Mouse (Mus musculus): Measurements from ENCODE around the gene Zbtb42. TPM values are rescaled to one million over a fixed set of nuclear protein-coding genes. Genes with fewer than 3 reads are reported as not detected.
A peak's percentile ranks its signal among the peaks of the same experiment; 100 is the strongest.

The Zbtb42 gene
- total and polyA plus RNA-seq, 3 experiments: 4.4 to 9.5 (median 5.9) TPM

- Histone ChIP-seq H3K9ac (ENCODE audit: low read depth, low read length) (peak overlapping the region; percentile 21), H3K27ac (peak overlapping the region; percentile 74), H3K79me2 (replicated peaks; ENCODE audit: control insufficient read depth, insufficient read depth, low read length) (peaks cover 28% of the 10 kb centered on the region), H3K4me3 (no peak overlapping the region; the same call in 1 of the 2 replicates), H3K27me3 (ENCODE audit: control insufficient read depth, insufficient read depth, low read length) (no peaks in the 10 kb centered on the region), H3K36me3 (ENCODE audit: control insufficient read depth, insufficient read depth, low read length) (peaks cover 10% of the 10 kb centered on the region), H3K4me1 (ENCODE audit: control insufficient read depth, insufficient read depth, low read length) (peaks cover 58% of the 10 kb centered on the region)
- TF ChIP-seq CTCF (IDR thresholded peaks at IDR 0.05) (no peak), EP300 (IDR thresholded peaks at IDR 0.05; ENCODE audit: insufficient read depth, low read depth, low read length) (peak; percentile 84), POLR2A (IDR thresholded peaks at IDR 0.05; ENCODE audit: insufficient read depth, low read depth, low read length) (no peak)
- intact Hi-C loops (cut with DNase I): no loop called here
- 19% methylated on average over 10 of the region's 10 CpGs for WGBS
- peak; percentile 71 to 81 for DNase-seq
These were observed 10.9 kb upstream of the Zbtb42 start for GRCm38 (mm10) chr12:112667619-112668297.

GRCm38 (mm10) chr12:112670718-112671393 lies 7.8 kb upstream of the Zbtb42 start:
- peak; percentile 75 to 85 for DNase-seq
- peaks cover 10% of the 10 kb centered on the region for H3K36me3 ChIP-seq (ENCODE audit: control insufficient read depth, insufficient read depth, low read length)
- peaks cover 58% of the 10 kb centered on the region for H3K4me1 ChIP-seq (ENCODE audit: control insufficient read depth, insufficient read depth, low read length)
- 10% methylated on average over 9 of the region's 9 CpGs for WGBS
- H3K27me3 ChIP-seq (ENCODE audit: control insufficient read depth, insufficient read depth, low read length): no peaks in the 10 kb centered on the region
- TF ChIP-seq EP300 (IDR thresholded peaks at IDR 0.05; ENCODE audit: insufficient read depth, low read depth, low read length): peak; percentile 73
- no peak for TF ChIP-seq CTCF (IDR thresholded peaks at IDR 0.05)
- H3K4me3 ChIP-seq: 0 out of 2 replicates have a peak overlapping the region, but pooled peaks have one; percentile 5
- H3K9ac ChIP-seq (ENCODE audit: low read depth, low read length): peak overlapping the region; percentile 25
- intact Hi-C loops (cut with DNase I): no loop called here
- H3K27ac ChIP-seq: peak overlapping the region; percentile 96
- peaks cover 16% of the 10 kb centered on the region for H3K79me2 ChIP-seq (replicated peaks; ENCODE audit: control insufficient read depth, insufficient read depth, low read length)

DNA sequence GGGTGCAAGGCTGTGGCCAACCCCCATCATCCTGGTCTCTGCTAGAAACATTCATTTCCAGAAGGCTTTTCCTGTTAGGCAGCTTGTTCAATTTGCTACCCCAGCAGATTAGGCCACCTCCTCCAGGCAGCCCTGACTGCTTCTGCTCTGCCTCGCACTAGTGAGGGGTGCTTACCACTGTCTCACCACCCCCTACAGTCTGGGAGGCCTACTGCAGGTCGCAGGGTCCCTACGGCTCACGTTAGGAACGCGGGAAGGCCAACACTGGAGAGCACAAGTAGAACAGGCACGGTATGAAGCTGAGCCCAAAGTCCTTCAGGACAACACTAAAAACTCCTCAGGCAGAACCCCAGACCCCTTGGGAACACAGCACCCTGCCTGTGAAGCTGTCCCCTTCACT lies 6.7 kb upstream of the Zbtb42 start:
- no peak for TF ChIP-seq EP300 (IDR thresholded peaks at IDR 0.05; ENCODE audit: insufficient read depth, low read depth, low read length)
- TF ChIP-seq CTCF (IDR thresholded peaks at IDR 0.05): peak; percentile 39
- WGBS: 48% methylated on average over 7 of the region's 7 CpGs
- intact Hi-C loops (cut with DNase I): no loop called here
- H3K4me1 ChIP-seq (ENCODE audit: control insufficient read depth, insufficient read depth, low read length): peaks cover 52% of the 10 kb centered on the region
- peaks cover 12% of the 10 kb centered on the region for H3K79me2 ChIP-seq (replicated peaks; ENCODE audit: control insufficient read depth, insufficient read depth, low read length)
- peak in 1 of 2 experiments; percentile 29 for DNase-seq
- no peak overlapping the region for H3K4me3 ChIP-seq
- H3K36me3 ChIP-seq (ENCODE audit: control insufficient read depth, insufficient read depth, low read length): peaks cover 10% of the 10 kb centered on the region
- H3K9ac ChIP-seq (ENCODE audit: low read depth, low read length): peak overlapping the region; percentile 13; the same call in 1 of the 2 replicates
- H3K27ac ChIP-seq: peak overlapping the region; percentile 96; the same call in 1 of the 2 replicates
- no peaks in the 10 kb centered on the region for H3K27me3 ChIP-seq (ENCODE audit: control insufficient read depth, insufficient read depth, low read length)

DNA sequence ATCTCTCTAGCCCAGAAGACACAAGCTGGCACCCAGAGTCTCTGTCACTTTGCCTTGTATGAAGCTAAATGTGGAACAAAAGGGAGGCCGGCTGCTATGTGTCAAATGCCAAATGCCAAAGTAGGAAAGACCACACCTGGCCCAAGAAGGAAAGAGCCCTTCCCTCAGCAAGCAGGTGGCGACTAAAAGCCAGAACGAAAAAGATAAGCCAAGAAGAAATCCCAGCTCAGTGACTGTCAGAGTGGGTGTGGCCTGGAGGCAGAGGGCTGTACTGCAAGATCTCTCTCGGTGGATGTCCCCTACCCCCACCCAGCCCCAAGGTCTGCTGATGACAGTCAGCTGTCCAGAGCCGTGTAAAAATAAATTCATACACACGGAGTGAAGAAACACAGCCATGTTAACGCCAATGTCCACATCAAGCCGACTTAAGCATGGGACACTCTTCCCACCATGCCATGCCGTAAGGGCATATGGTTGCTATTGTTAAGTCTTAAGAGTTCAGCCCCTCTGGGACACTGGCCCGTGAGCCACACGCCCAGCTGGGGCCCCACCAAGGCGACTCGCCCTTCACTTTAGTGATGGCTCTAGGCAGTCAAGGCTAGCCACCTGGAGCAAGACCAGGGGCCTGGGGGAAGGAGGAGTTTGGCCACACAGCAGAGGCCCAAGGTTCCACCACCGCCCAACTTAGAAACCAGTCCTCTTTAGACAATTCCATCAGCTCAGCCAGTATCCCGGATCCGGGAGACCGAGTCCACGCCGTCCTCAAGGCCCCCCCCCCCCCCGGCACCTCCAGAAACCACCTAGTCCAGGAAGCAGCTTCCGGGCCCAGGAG lies 5.7 kb upstream of the Zbtb42 start:
- TF ChIP-seq EP300 (IDR thresholded peaks at IDR 0.05; ENCODE audit: insufficient read depth, low read depth, low read length) (no peak), CTCF (IDR thresholded peaks at IDR 0.05) (peak; percentile 51), POLR2A (IDR thresholded peaks at IDR 0.05; ENCODE audit: insufficient read depth, low read depth, low read length) (no peak)
- 2% methylated on average over 21 of the region's 21 CpGs for WGBS
- peak; percentile 62 to 69 for DNase-seq

GRCm38 (mm10) chr12:112673576-112674091 lies 5.0 kb upstream of the Zbtb42 start:
- H3K4me3 ChIP-seq: peak overlapping the region; percentile 69
- peaks cover 12% of the 10 kb centered on the region for H3K79me2 ChIP-seq (replicated peaks; ENCODE audit: control insufficient read depth, insufficient read depth, low read length)
- TF ChIP-seq EP300 (IDR thresholded peaks at IDR 0.05; ENCODE audit: insufficient read depth, low read depth, low read length): no peak
- TF ChIP-seq CTCF (IDR thresholded peaks at IDR 0.05): no peak
- no peak for TF ChIP-seq POLR2A (IDR thresholded peaks at IDR 0.05; ENCODE audit: insufficient read depth, low read depth, low read length)
- WGBS: 5% methylated on average over 68 of the region's 68 CpGs
- H3K36me3 ChIP-seq (ENCODE audit: control insufficient read depth, insufficient read depth, low read length): peaks cover 8% of the 10 kb centered on the region
- peak overlapping the region; percentile 99 for H3K9ac ChIP-seq (ENCODE audit: low read depth, low read length)
- DNase-seq: peak; percentile 74 to 76
- intact Hi-C loops (cut with DNase I): loop anchor here (2.0 kb wide), 2 partner anchors 15 to 33 kb away; no protein-coding TSS in a partner anchor
- H3K4me1 ChIP-seq (ENCODE audit: control insufficient read depth, insufficient read depth, low read length): peaks cover 37% of the 10 kb centered on the region
- peak overlapping the region; percentile 96 for H3K27ac ChIP-seq
- H3K27me3 ChIP-seq (ENCODE audit: control insufficient read depth, insufficient read depth, low read length): no peaks in the 10 kb centered on the region

More for the DNA sequence above, 5.7 kb upstream of the Zbtb42 start:
- peaks cover 44% of the 10 kb centered on the region for H3K4me1 ChIP-seq (ENCODE audit: control insufficient read depth, insufficient read depth, low read length)
- peaks cover 10% of the 10 kb centered on the region for H3K36me3 ChIP-seq (ENCODE audit: control insufficient read depth, insufficient read depth, low read length)
- H3K79me2 ChIP-seq (replicated peaks; ENCODE audit: control insufficient read depth, insufficient read depth, low read length): peaks cover 12% of the 10 kb centered on the region
- peak overlapping the region; percentile 69 for H3K4me3 ChIP-seq
- no peaks in the 10 kb centered on the region for H3K27me3 ChIP-seq (ENCODE audit: control insufficient read depth, insufficient read depth, low read length)
- peak overlapping the region; percentile 99 for H3K9ac ChIP-seq (ENCODE audit: low read depth, low read length)
- H3K27ac ChIP-seq: peak overlapping the region; percentile 96
- intact Hi-C loops (cut with DNase I): no loop called here

Measured in heart, adult 2 months (tissue).